Mouse (Mus musculus): Measurements from ENCODE around the gene Olfr339. TPM values are rescaled to one million over a fixed set of nuclear protein-coding genes. Genes with fewer than 3 reads are reported as not detected.
"Not testable (repeated sequence)": the region's sequence is repeated elsewhere in the genome, so short reads cannot be mapped to it uniquely, and the experiment has no call there.

The Olfr339 gene
- not detected in 2 replicates for polyA plus RNA-seq (2015; fragmentation: Nextera tagmentation; extraction: Ambion mirVana)

DNA sequence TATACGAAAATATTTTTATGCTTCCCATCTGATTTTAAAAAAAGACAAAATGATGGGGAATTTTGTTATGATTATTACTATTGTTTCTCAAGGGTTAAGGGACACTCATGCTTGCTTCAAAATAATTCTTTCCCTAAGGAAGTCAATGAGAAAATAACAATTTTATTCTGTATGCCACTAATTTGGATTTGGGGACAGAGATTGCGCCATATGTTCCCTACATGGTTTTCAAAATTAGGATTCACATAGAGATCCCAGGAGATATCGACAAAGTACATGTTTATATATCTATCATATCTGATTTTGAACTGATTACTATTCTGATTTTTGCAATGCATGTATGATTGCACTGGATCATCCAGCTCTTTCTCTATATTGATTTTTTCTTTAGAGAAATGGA is at the start of gene Olfr339:
Olfr339 (plus strand) TSS at position 301 of the 400 bp plus-strand sequence.
- WGBS, result 85% methylated on average over 3 of the region's 3 CpGs
- Histone ChIP-seq H3K27ac (no peak within 1 kb of the TSS), H3K36me3 (no peaks in the 10 kb centered on the region), H3K4me3 (no peak within 1 kb of the TSS), H3K4me2 (no peak within 1 kb of the TSS), H3K27me3 (no peaks in the 10 kb centered on the region), H3K4me1 (replicated peaks) (no peaks in the 10 kb centered on the region), H3K9ac (no peak within 1 kb of the TSS), H3K9me3 (peaks cover 10% of the 10 kb centered on the region; the same call in 1 of the 2 replicates)
- no peak for ATAC-seq (ENCODE audit: low FRiP score)

DNA sequence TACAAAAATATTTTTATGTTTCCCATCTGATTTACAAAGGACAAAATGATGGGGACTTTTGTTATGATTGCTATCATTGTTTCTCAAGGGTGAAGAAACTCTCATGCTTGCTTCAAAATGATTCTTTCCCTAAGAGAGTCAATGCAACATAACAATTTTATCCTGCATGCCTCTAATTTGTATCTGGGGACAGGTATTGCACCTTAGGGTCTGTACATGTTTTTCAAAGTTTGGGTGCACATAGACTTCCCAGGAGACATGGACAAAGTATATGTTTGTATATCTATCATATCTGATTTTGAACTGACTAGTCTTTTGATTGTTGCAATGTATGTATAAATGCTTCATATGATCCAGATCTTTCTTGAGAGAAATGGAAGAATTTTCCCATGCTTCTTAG is 45.5 kb upstream of the Olfr339 start, which contains the start of gene Olfr338:
Olfr338 (plus strand) TSS at position 301 of the 400 bp plus-strand sequence.
- Histone ChIP-seq H3K9ac (no peak within 1 kb of the TSS), H3K36me3 (no peaks in the 10 kb centered on the region), H3K4me3 (no peak within 1 kb of the TSS), H3K27me3 (no peaks in the 10 kb centered on the region), H3K4me2 (no peak within 1 kb of the TSS), H3K9me3 (peaks cover 5% of the 10 kb centered on the region; the same call in 1 of the 2 replicates), H3K27ac (no peak within 1 kb of the TSS), H3K4me1 (replicated peaks) (no peaks in the 10 kb centered on the region)
- ATAC-seq (ENCODE audit: low FRiP score), result no peak

DNA sequence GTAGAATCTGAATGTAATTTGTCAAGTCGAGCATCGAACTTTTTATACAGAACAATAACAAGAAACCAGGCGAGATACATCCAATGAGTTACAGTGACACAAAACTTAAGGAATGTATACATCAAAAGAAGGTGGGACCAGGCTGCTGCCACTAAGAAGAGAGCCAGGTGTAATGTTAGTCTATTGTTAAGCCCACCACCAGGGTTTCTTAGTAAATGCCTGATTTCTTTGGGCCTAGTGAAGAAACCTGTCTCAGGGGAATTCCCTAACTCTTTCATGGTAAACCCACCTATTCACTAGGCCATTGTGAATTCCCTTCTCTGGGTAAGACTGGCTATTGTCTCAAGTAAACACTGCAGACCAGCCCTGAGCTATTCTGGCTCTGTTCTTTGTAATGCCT is 3.6 kb upstream of the Olfr339 start:
- not testable (repeated sequence) for H3K4me3 ChIP-seq; H3K9ac ChIP-seq; H3K27ac ChIP-seq; H3K27me3 ChIP-seq; ATAC-seq (ENCODE audit: low FRiP score); H3K4me2 ChIP-seq; H3K9me3 ChIP-seq; H3K4me1 ChIP-seq (replicated peaks); H3K36me3 ChIP-seq
- WGBS, result 93% methylated on average over 3 of the region's 3 CpGs

DNA sequence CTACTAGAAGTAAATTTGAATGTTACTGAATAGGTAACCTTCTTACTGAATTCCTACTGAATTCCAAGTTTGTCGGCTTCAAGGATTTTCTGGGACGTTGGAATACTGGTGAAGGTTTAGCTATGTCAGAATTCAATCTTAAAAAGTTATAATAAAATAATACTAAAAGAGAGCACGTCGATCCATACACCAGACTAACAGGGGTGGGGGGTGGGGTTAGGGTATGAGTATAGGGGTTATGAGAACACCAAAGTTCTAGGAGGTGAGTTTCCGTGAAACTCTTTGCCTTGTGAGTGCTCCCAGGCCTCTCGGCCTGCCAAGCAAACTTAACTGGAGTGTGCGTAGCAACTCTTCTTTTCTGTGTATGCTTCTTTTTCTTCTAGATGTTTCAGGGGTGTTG is 3.2 kb upstream of the Olfr339 start:
- ATAC-seq (ENCODE audit: low FRiP score); H3K4me1 ChIP-seq (replicated peaks); H3K36me3 ChIP-seq; H3K27ac ChIP-seq; H3K9ac ChIP-seq; H3K9me3 ChIP-seq; H3K27me3 ChIP-seq; H3K4me3 ChIP-seq; H3K4me2 ChIP-seq: not testable (repeated sequence)
- WGBS, result 88% methylated on average over 7 of the region's 7 CpGs

DNA sequence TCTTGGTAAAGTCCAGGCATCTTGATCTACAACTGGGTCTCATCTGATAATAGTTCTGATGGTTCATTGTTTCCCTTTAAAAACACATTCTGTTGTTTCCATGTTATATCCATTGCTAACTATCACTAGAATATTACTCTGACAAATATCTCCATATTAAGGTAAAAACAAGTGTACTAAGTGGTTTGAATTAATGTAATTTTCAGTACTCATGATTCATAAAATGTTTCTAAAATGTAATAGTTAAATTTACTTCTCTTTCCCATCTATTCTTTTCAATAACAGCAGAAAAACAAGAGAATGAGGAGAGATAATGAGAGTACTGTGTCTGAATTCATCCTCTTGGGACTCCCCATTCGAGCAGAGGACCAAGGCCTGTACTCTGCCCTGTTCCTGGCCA is 33.5 kb downstream of the Olfr339 start, which contains the start of gene Olfr340:
Olfr340 (plus strand) TSS at position 301 of the 400 bp plus-strand sequence.
- H3K4me2 ChIP-seq, result no peak within 1 kb of the TSS
- no peak within 1 kb of the TSS for H3K9ac ChIP-seq
- peaks cover 22% of the 10 kb centered on the region for H3K9me3 ChIP-seq
- H3K27ac ChIP-seq, result no peak within 1 kb of the TSS
- H3K4me1 ChIP-seq (replicated peaks), result no peaks in the 10 kb centered on the region
- no peaks in the 10 kb centered on the region for H3K36me3 ChIP-seq
- ATAC-seq (ENCODE audit: low FRiP score), result no peak
- no peaks in the 10 kb centered on the region for H3K27me3 ChIP-seq
- H3K4me3 ChIP-seq, result no peak within 1 kb of the TSS
- 74% methylated on average over 1 of the region's 1 CpGs for WGBS

DNA sequence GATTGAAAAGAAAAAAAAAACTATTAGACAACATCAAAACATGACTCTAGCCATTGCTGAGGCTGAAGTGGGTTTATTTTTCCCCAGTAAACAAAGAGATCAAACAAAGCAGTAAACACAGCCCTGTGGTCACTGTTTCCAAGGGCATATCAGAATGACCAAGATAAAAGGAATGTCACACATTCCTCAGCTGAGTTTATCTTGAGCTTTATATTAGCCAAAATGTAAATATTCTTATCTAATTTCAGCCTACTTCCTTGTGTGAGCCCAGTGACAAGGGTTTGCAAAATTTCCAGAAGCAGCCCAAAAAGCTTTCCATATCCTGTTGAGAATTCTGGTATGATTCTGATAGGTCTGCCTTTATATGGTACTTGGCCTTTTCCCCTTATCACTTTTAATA is 54.9 kb downstream of the Olfr339 start:
- H3K9ac ChIP-seq, result no peak overlapping the region
- no peak for ATAC-seq (ENCODE audit: low FRiP score)
- H3K4me1 ChIP-seq (replicated peaks), result no peaks in the 10 kb centered on the region
- no peak overlapping the region for H3K27ac ChIP-seq
- H3K9me3 ChIP-seq, result peaks cover 18% of the 10 kb centered on the region
- H3K27me3 ChIP-seq, result no peaks in the 10 kb centered on the region
- no peak overlapping the region for H3K4me3 ChIP-seq
- no peak overlapping the region for H3K4me2 ChIP-seq
- H3K36me3 ChIP-seq, result no peaks in the 10 kb centered on the region

Other genes with a start within 250 kb of the Olfr339 start
- 5.1 and 5.2 TPM in 2 replicates for gene Ptgs1, start 188.5 kb upstream of the Olfr339 start, polyA plus RNA-seq (2015; fragmentation: Nextera tagmentation; extraction: Ambion mirVana)
- gene Olfr338, start 45.4 kb upstream of the Olfr339 start, polyA plus RNA-seq (2015; fragmentation: Nextera tagmentation; extraction: Ambion mirVana), result 0.03 TPM in 1 of 2 replicates, not detected in the other
- not detected in 2 replicates for gene Olfr340, start 33.6 kb downstream of the Olfr339 start, polyA plus RNA-seq (2015; fragmentation: Nextera tagmentation; extraction: Ambion mirVana)
- not detected in 2 replicates for gene Olfr341, start 63.5 kb downstream of the Olfr339 start, polyA plus RNA-seq (2015; fragmentation: Nextera tagmentation; extraction: Ambion mirVana)
- not detected in 2 replicates for gene Olfr342, start 106.1 kb downstream of the Olfr339 start, polyA plus RNA-seq (2015; fragmentation: Nextera tagmentation; extraction: Ambion mirVana)
- gene Olfr344, start 147.7 kb downstream of the Olfr339 start, polyA plus RNA-seq (2015; fragmentation: Nextera tagmentation; extraction: Ambion mirVana), result not detected in 2 replicates
- not detected in 2 replicates for gene Olfr345, start 221.1 kb downstream of the Olfr339 start, polyA plus RNA-seq (2015; fragmentation: Nextera tagmentation; extraction: Ambion mirVana)

Data from hindbrain, embryonic 13.5 days (tissue).